Mouse (Mus musculus) cerebellum, postnatal 4 days (tissue): ENCODE measurements around the gene Sctr.

Experiments used
- DNase-seq, 2 experiments: peaks; one replicate each; pipeline ENCODE4 v3.0.0; 2022; ENCODE audit warnings: low spot score in 2 of 2, mixed read lengths in 1 of 2

The Sctr gene

GRCm38 (mm10) chr1:120006844-120007790 is at the start of gene Sctr:
TSS of gene Sctr (plus strand) at chr1:120006894.
- no peak for DNase-seq

- DNase-seq: peak in 1 of 2 experiments; percentile 37
These were observed 48.9 kb upstream of the Sctr start for GRCm38 (mm10) chr1:119957716-119958222.

- DNase-seq: no peak
These were observed 47.2 kb upstream of the Sctr start for GRCm38 (mm10) chr1:119959464-119959863.

- no peak for DNase-seq
These were observed 46.8 kb upstream of the Sctr start for GRCm38 (mm10) chr1:119959920-119960319.

- DNase-seq: no peak
These were observed 40.7 kb upstream of the Sctr start for GRCm38 (mm10) chr1:119965804-119966514.

- DNase-seq: no peak
These were observed 33.6 kb upstream of the Sctr start for GRCm38 (mm10) chr1:119973117-119973516.

- DNase-seq: no peak
These were observed 31.6 kb upstream of the Sctr start for GRCm38 (mm10) chr1:119975141-119975540.

- no peak for DNase-seq
These were observed 20.1 kb upstream of the Sctr start for GRCm38 (mm10) chr1:119986555-119986954.

- peak; percentile 25 to 46 for DNase-seq
These were observed 9.7 kb upstream of the Sctr start, which contains the start of gene Cfap221 for GRCm38 (mm10) chr1:119996798-119997581. TSS of gene Cfap221 (minus strand) at chr1:119997234.

- peak in 1 of 2 experiments; percentile 9 for DNase-seq
These were observed 9.1 kb upstream of the Sctr start for GRCm38 (mm10) chr1:119997644-119998043.

- DNase-seq: no peak
These were observed 1.3 kb downstream of the Sctr start for GRCm38 (mm10) chr1:120007851-120008588.

GRCm38 (mm10) chr1:120012638-120013037 is 5.9 kb downstream of the Sctr start:
- no peak for DNase-seq

GRCm38 (mm10) chr1:120013111-120013510 is 6.4 kb downstream of the Sctr start:
- peak; percentile 50 to 69 for DNase-seq

GRCm38 (mm10) chr1:120016240-120016639 is 9.5 kb downstream of the Sctr start:
- no peak for DNase-seq

- no peak for DNase-seq
These were observed 12.2 kb downstream of the Sctr start for GRCm38 (mm10) chr1:120018900-120019299.

- DNase-seq: no peak
These were observed 12.7 kb downstream of the Sctr start for GRCm38 (mm10) chr1:120019428-120019827.

- DNase-seq: no peak
These were observed 13.7 kb downstream of the Sctr start for GRCm38 (mm10) chr1:120020322-120020897.

- DNase-seq: no peak
These were observed 15.3 kb downstream of the Sctr start for GRCm38 (mm10) chr1:120021951-120022350.

- DNase-seq: no peak
These were observed 17.8 kb downstream of the Sctr start for GRCm38 (mm10) chr1:120024331-120025049.

- no peak for DNase-seq
These were observed 18.4 kb downstream of the Sctr start for GRCm38 (mm10) chr1:120025050-120025439.
